Mouse (Mus musculus) mouse embryonic stem cell (cell line): ENCODE results near the gene Scel.

Experiments used
- in situ Hi-C, 2 experiments: fragments of 300-500 bp; cut with MboI; formaldehyde crosslinking; loops; 1 replicate in 1 of 2; 3 replicates in 1 of 2; pipeline ENCODE4 v1.14.3; 2019 to 2020; ENCODE audit warnings: low sequenced_read_pairs in 2 of 2, low pct_unique_long_range_greater_than_20kb in 1 of 2, mixed read lengths in 1 of 2; ENCODE audit not compliant: unreplicated experiment in 1 of 2

Gene Scel

GRCm38 (mm10) chr14:103550921-103551320 lies 37.8 kb downstream of the Scel start:
- in situ Hi-C loops: loop anchor here (10.0 kb wide), 1 partner anchor 134 kb away; no protein-coding TSS in a partner anchor

GRCm38 (mm10) chr14:103551921-103552320 lies 38.8 kb downstream of the Scel start:
- in situ Hi-C loops: loop anchor here (10.0 kb wide), 1 partner anchor 133 kb away; no protein-coding TSS in a partner anchor

- in situ Hi-C loops: loop anchor here (10.0 kb wide), 1 partner anchor 132 kb away; no protein-coding TSS in a partner anchor
Observed at GRCm38 (mm10) chr14:103552379-103552778, 39.2 kb downstream of the Scel start.

GRCm38 (mm10) chr14:103556609-103557008 lies 43.5 kb downstream of the Scel start:
- in situ Hi-C loops: loop anchor here (10.0 kb wide), 1 partner anchor 128 kb away; no protein-coding TSS in a partner anchor

GRCm38 (mm10) chr14:103561383-103562096 lies 48.4 kb downstream of the Scel start:
- in situ Hi-C loops: no loop called here

GRCm38 (mm10) chr14:103567957-103568356 lies 54.8 kb downstream of the Scel start:
- in situ Hi-C loops: no loop called here

GRCm38 (mm10) chr14:103568433-103568832 lies 55.3 kb downstream of the Scel start:
- in situ Hi-C loops: no loop called here

- in situ Hi-C loops: no loop called here
Observed at GRCm38 (mm10) chr14:103571598-103572320, 58.6 kb downstream of the Scel start.

- in situ Hi-C loops: no loop called here
Observed at GRCm38 (mm10) chr14:103575854-103576253, 62.7 kb downstream of the Scel start.

GRCm38 (mm10) chr14:103577011-103577410 lies 63.9 kb downstream of the Scel start:
- in situ Hi-C loops: no loop called here

GRCm38 (mm10) chr14:103586662-103587061 lies 73.5 kb downstream of the Scel start:
- in situ Hi-C loops: no loop called here

GRCm38 (mm10) chr14:103587208-103587900 lies 74.2 kb downstream of the Scel start:
- in situ Hi-C loops: no loop called here

- in situ Hi-C loops: no loop called here
Observed at GRCm38 (mm10) chr14:103589819-103590218, 76.7 kb downstream of the Scel start.

GRCm38 (mm10) chr14:103595870-103596269 lies 82.7 kb downstream of the Scel start:
- in situ Hi-C loops: no loop called here

GRCm38 (mm10) chr14:103608063-103608462 lies 94.9 kb downstream of the Scel start:
- in situ Hi-C loops: no loop called here

- in situ Hi-C loops: no loop called here
Observed at GRCm38 (mm10) chr14:103613573-103614271, 100.6 kb downstream of the Scel start.

- in situ Hi-C loops: no loop called here
Observed at GRCm38 (mm10) chr14:103614272-103614587, 101.1 kb downstream of the Scel start.

- in situ Hi-C loops: no loop called here
Observed at GRCm38 (mm10) chr14:103619756-103620155, 106.6 kb downstream of the Scel start.

GRCm38 (mm10) chr14:103621207-103621606 lies 108.1 kb downstream of the Scel start:
- in situ Hi-C loops: no loop called here
